Mouse (Mus musculus): Measurements from ENCODE around the gene Rnaseh2c. TPM values are rescaled to one million over a fixed set of nuclear protein-coding genes. Genes with fewer than 3 reads are reported as not detected.

The Rnaseh2c gene
- polyA plus RNA-seq, 1 experiment from 2014 or later, result 174 TPM

GRCm38 (mm10) chr19:5567180-5567533 lies 34.5 kb upstream of the Rnaseh2c start:
- peak overlapping the region; percentile 83 for H3K4me3 ChIP-seq
- peak overlapping the region; percentile 86 for H3K27ac ChIP-seq (replicated peaks)
- H3K4me1 ChIP-seq, result peaks cover 27% of the 10 kb centered on the region
- peaks cover 74% of the 10 kb centered on the region for H3K27me3 ChIP-seq (replicated peaks; ENCODE audit: low read depth, poor library complexity, severe bottlenecking)
- DNase-seq (ENCODE audit: low spot score), result no peak
- no peaks in the 10 kb centered on the region for H3K9me3 ChIP-seq
- WGBS, result 2% methylated on average over 26 of the region's 26 CpGs
- peaks cover 8% of the 10 kb centered on the region; the same call in 1 of the 2 replicates for H3K36me3 ChIP-seq (replicated peaks)

- no peaks in the 10 kb centered on the region for H3K9me3 ChIP-seq
- peak within 1 kb of the TSS; percentile 83 for H3K4me3 ChIP-seq
- peaks cover 27% of the 10 kb centered on the region for H3K4me1 ChIP-seq
- WGBS, result under 1% methylated on average over 102 of the region's 102 CpGs
- peak; percentile 93 for DNase-seq (ENCODE audit: low spot score)
- H3K36me3 ChIP-seq (replicated peaks), result peaks cover 8% of the 10 kb centered on the region; the same call in 1 of the 2 replicates
- peak within 1 kb of the TSS; percentile 86 for H3K27ac ChIP-seq (replicated peaks)
- peaks cover 68% of the 10 kb centered on the region for H3K27me3 ChIP-seq (replicated peaks; ENCODE audit: low read depth, poor library complexity, severe bottlenecking)
Measured at GRCm38 (mm10) chr19:5567534-5568469, 33.9 kb upstream of the Rnaseh2c start, which contains the start of gene Ap5b1. Ap5b1 (plus strand) TSS chr19:5568025.

GRCm38 (mm10) chr19:5568470-5569140 lies 33.1 kb upstream of the Rnaseh2c start:
- DNase-seq (ENCODE audit: low spot score), result peak; percentile 85
- peaks cover 27% of the 10 kb centered on the region for H3K4me1 ChIP-seq
- WGBS, result 8% methylated on average over 27 of the region's 27 CpGs
- H3K27ac ChIP-seq (replicated peaks), result peak overlapping the region; percentile 86
- H3K27me3 ChIP-seq (replicated peaks; ENCODE audit: low read depth, poor library complexity, severe bottlenecking), result peaks cover 60% of the 10 kb centered on the region
- H3K36me3 ChIP-seq (replicated peaks), result peaks cover 8% of the 10 kb centered on the region; the same call in 1 of the 2 replicates
- H3K4me3 ChIP-seq, result peak overlapping the region; percentile 83
- no peaks in the 10 kb centered on the region for H3K9me3 ChIP-seq

- H3K9me3 ChIP-seq, result no peaks in the 10 kb centered on the region
- H3K36me3 ChIP-seq (replicated peaks), result peaks cover 8% of the 10 kb centered on the region; the same call in 1 of the 2 replicates
- H3K4me3 ChIP-seq, result 0 out of 2 replicates have a peak overlapping the region, but pooled peaks have one; percentile 83
- no peak overlapping the region for H3K27ac ChIP-seq (replicated peaks)
- peaks cover 27% of the 10 kb centered on the region for H3K4me1 ChIP-seq
- WGBS, result 92% methylated on average over 10 of the region's 10 CpGs
- H3K27me3 ChIP-seq (replicated peaks; ENCODE audit: low read depth, poor library complexity, severe bottlenecking), result peaks cover 51% of the 10 kb centered on the region
- DNase-seq (ENCODE audit: low spot score), result no peak
Measured at GRCm38 (mm10) chr19:5569521-5569920, 32.2 kb upstream of the Rnaseh2c start.

GRCm38 (mm10) chr19:5570353-5571246 lies 31.1 kb upstream of the Rnaseh2c start:
- Histone ChIP-seq H3K36me3 (replicated peaks) (peaks cover 8% of the 10 kb centered on the region; the same call in 1 of the 2 replicates), H3K4me1 (peaks cover 27% of the 10 kb centered on the region), H3K27ac (replicated peaks) (no peak overlapping the region), H3K27me3 (replicated peaks; ENCODE audit: low read depth, poor library complexity, severe bottlenecking) (peaks cover 40% of the 10 kb centered on the region), H3K9me3 (no peaks in the 10 kb centered on the region), H3K4me3 (0 out of 2 replicates have a peak overlapping the region, but pooled peaks have one; percentile 3)
- 89% methylated on average over 32 of the region's 32 CpGs for WGBS
- no peak for DNase-seq (ENCODE audit: low spot score)

- 74% methylated on average over 5 of the region's 5 CpGs for WGBS
- Histone ChIP-seq H3K4me3 (no peak overlapping the region), H3K9me3 (no peaks in the 10 kb centered on the region)
Measured at GRCm38 (mm10) chr19:5571831-5572230, 29.8 kb upstream of the Rnaseh2c start.

GRCm38 (mm10) chr19:5572331-5573125 lies 29.1 kb upstream of the Rnaseh2c start:
- Histone ChIP-seq H3K9me3 (no peaks in the 10 kb centered on the region), H3K27me3 (replicated peaks; ENCODE audit: low read depth, poor library complexity, severe bottlenecking) (peaks cover 21% of the 10 kb centered on the region), H3K36me3 (replicated peaks) (peaks cover 8% of the 10 kb centered on the region; the same call in 1 of the 2 replicates), H3K4me1 (peaks cover 15% of the 10 kb centered on the region), H3K27ac (replicated peaks) (no peak overlapping the region), H3K4me3 (no peak overlapping the region)
- DNase-seq (ENCODE audit: low spot score), result no peak
- 84% methylated on average over 19 of the region's 19 CpGs for WGBS

More at GRCm38 (mm10) chr19:5571831-5572230, 29.8 kb upstream of the Rnaseh2c start:
- Histone ChIP-seq H3K27ac (replicated peaks) (no peak overlapping the region), H3K36me3 (replicated peaks) (peaks cover 8% of the 10 kb centered on the region; the same call in 1 of the 2 replicates), H3K4me1 (peaks cover 22% of the 10 kb centered on the region), H3K27me3 (replicated peaks; ENCODE audit: low read depth, poor library complexity, severe bottlenecking) (peaks cover 28% of the 10 kb centered on the region)
- no peak for DNase-seq (ENCODE audit: low spot score)

GRCm38 (mm10) chr19:5575336-5575735 lies 26.3 kb upstream of the Rnaseh2c start:
- DNase-seq (ENCODE audit: low spot score), result no peak
- H3K4me3 ChIP-seq, result no peak overlapping the region
- WGBS, result 91% methylated on average over 1 of the region's 1 CpGs

GRCm38 (mm10) chr19:5579971-5580370 lies 21.7 kb upstream of the Rnaseh2c start:
- Histone ChIP-seq H3K27me3 (replicated peaks; ENCODE audit: low read depth, poor library complexity, severe bottlenecking) (0 out of 2 replicates have a peak, but pooled peaks cover under 1% of the 10 kb centered on the region), H3K27ac (replicated peaks) (no peak overlapping the region), H3K36me3 (replicated peaks) (no peaks in the 10 kb centered on the region), H3K4me1 (no peaks in the 10 kb centered on the region), H3K9me3 (no peaks in the 10 kb centered on the region), H3K4me3 (no peak overlapping the region)
- no peak for DNase-seq (ENCODE audit: low spot score)
- WGBS, result 71% methylated on average over 4 of the region's 4 CpGs

More at GRCm38 (mm10) chr19:5575336-5575735, 26.3 kb upstream of the Rnaseh2c start:
- H3K27me3 ChIP-seq (replicated peaks; ENCODE audit: low read depth, poor library complexity, severe bottlenecking), result peaks cover 6% of the 10 kb centered on the region
- no peak overlapping the region for H3K27ac ChIP-seq (replicated peaks)
- H3K36me3 ChIP-seq (replicated peaks), result no peaks in the 10 kb centered on the region
- H3K4me1 ChIP-seq, result no peaks in the 10 kb centered on the region
- H3K9me3 ChIP-seq, result no peaks in the 10 kb centered on the region

- Histone ChIP-seq H3K9me3 (no peaks in the 10 kb centered on the region), H3K36me3 (replicated peaks) (no peaks in the 10 kb centered on the region), H3K4me1 (0 out of 2 replicates have a peak, but pooled peaks cover 6% of the 10 kb centered on the region), H3K4me3 (no peak overlapping the region), H3K27me3 (replicated peaks; ENCODE audit: low read depth, poor library complexity, severe bottlenecking) (0 out of 2 replicates have a peak, but pooled peaks cover 4% of the 10 kb centered on the region), H3K27ac (replicated peaks) (no peak overlapping the region)
- WGBS, result 90% methylated on average over 6 of the region's 6 CpGs
- no peak for DNase-seq (ENCODE audit: low spot score)
Measured at GRCm38 (mm10) chr19:5580776-5581175, 20.9 kb upstream of the Rnaseh2c start.

- 87% methylated on average over 2 of the region's 2 CpGs for WGBS
- no peaks in the 10 kb centered on the region for H3K9me3 ChIP-seq
- H3K4me1 ChIP-seq, result 0 out of 2 replicates have a peak, but pooled peaks cover 6% of the 10 kb centered on the region
- H3K27ac ChIP-seq (replicated peaks), result no peak overlapping the region
- H3K36me3 ChIP-seq (replicated peaks), result no peaks in the 10 kb centered on the region
- DNase-seq (ENCODE audit: low spot score), result no peak
- 0 out of 2 replicates have a peak, but pooled peaks cover 4% of the 10 kb centered on the region for H3K27me3 ChIP-seq (replicated peaks; ENCODE audit: low read depth, poor library complexity, severe bottlenecking)
- H3K4me3 ChIP-seq, result no peak overlapping the region
Measured at GRCm38 (mm10) chr19:5581995-5582394, 19.7 kb upstream of the Rnaseh2c start.
